Mouse (Mus musculus) midbrain, embryonic 10.5 days (tissue): ENCODE measurements around the gene Ifnl3. TPM values are rescaled to one million over a fixed set of nuclear protein-coding genes. Genes with fewer than 3 reads are reported as not detected.

Source experiments
- DNase-seq: peaks from one replicate; pipeline ENCODE4 v3.0.0-alpha.2; 2017; ENCODE audit warnings: low spot score
- H3K27ac ChIP-seq: fragments of 300-500 bp; sonication (generic); replicated peaks from 2 replicates; pipeline ENCODE4 v1.5.1; 2016; ENCODE audit warnings: mild to moderate bottlenecking
- H3K27me3 ChIP-seq: fragments of 300-500 bp; sonication (generic); 2 replicates; pipeline ENCODE4 v1.6.1; 2016; ENCODE audit warnings: low read depth, mild to moderate bottlenecking; ENCODE audit not compliant: poor library complexity, severe bottlenecking
- H3K36me3 ChIP-seq: fragments of 300-500 bp; sonication (generic); 2 replicates; pipeline ENCODE4 v1.6.1; 2016; ENCODE audit warnings: mild to moderate bottlenecking, moderate library complexity
- H3K4me1 ChIP-seq: fragments of 300-500 bp; sonication (generic); 2 replicates; pipeline ENCODE4 v1.6.1; 2016
- H3K4me3 ChIP-seq: fragments of 300-500 bp; sonication (generic); 2 replicates; pipeline ENCODE4 v1.5.1; 2016; ENCODE audit warnings: mild to moderate bottlenecking, moderate library complexity
- H3K9me3 ChIP-seq: fragments of 300-500 bp; sonication (generic); replicated peaks from 2 replicates; pipeline ENCODE4 v1.6.1; 2016; ENCODE audit warnings: mild to moderate bottlenecking
- WGBS: fragments of 180-500 bp; shearing (Covaris S2); methylation state at CpG from one replicate; pipeline ENCODE4 v1.1.7; 2016; 5-methylcytosine and 5-hydroxymethylcytosine counted together
- microRNA-seq: library from miRNA; unstranded; fragments of <30 nt; microRNA quantifications from one replicate; pipeline ENCODE4, GENCODE M21; 2017
- polyA plus RNA-seq: library from polyadenylated mRNA; unstranded; fragments of >200 nt; fragmentation: Nextera tagmentation; extraction: Ambion mirVana; gene quantifications from 2 replicates; pipeline ENCODE4 v1.2.1, GENCODE M21; 2016

Ifnl3 gene
- polyA plus RNA-seq, 1 experiment from 2014 or later: not detected

DNA sequence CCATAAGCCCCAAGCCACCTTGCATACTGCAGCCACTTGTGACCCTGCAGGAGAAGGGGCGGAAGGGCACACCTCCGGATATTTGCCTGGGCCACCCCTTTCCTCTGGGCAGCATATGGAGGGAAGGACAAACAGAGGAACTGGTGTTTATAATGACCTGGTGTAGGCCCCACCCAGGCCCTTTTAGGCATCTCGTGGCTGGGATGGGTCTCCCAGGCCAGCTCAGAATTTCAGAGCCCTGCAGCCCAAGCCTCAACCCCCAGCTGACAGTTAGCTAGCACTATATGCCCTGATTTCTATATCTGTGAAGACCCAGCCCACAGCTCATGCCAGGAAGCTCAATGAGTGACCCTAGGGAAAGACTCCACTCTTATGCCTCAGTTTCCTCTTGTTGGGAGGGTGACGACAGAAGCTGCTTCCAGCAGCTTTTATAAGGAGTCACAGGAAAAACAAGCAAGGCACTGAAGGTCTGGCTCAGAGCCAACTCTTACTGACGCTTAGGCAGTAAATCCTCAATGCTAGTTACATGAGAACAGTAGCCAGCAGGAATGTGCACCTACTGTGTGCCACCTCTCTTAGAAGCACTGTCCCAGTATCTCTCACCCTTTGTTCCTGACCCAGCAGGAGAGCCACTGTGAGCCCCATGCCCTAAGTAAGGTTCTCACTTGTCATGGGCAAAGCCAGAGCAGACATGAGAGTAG is 48.5 kb downstream of the Ifnl3 start:
- Histone ChIP-seq H3K4me3 (no peak overlapping the region), H3K36me3 (peaks cover 38% of the 10 kb centered on the region), H3K27me3 (no peaks in the 10 kb centered on the region), H3K27ac (no peak overlapping the region), H3K9me3 (no peaks in the 10 kb centered on the region), H3K4me1 (0 out of 2 replicates have a peak, but pooled peaks cover 2% of the 10 kb centered on the region)
- WGBS: 63% methylated on average over 5 of the region's 5 CpGs
- no peak for DNase-seq

DNA sequence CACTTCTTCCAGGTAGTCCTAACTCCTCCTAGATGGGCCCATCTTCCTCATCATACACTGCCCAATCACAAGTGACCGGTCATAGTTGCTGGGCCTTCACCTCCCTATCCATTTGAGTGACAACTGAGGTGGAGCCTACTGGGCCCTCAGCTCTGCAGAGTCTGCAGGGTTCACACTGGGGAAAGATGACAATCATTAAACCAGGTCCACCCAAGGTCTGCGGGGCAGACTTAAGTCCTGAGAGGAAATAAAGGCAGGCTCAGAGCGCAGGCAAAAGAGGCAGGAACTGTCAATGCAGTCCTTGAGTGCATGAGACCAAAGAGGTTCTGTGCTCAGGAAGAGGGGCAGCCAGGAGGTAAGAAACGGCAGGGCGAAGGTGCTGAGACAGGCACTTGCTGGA is 50.1 kb downstream of the Ifnl3 start:
- Histone ChIP-seq H3K36me3 (peaks cover 22% of the 10 kb centered on the region), H3K9me3 (no peaks in the 10 kb centered on the region), H3K27ac (no peak overlapping the region), H3K4me3 (no peak overlapping the region), H3K27me3 (no peaks in the 10 kb centered on the region), H3K4me1 (peaks cover 8% of the 10 kb centered on the region; the same call in 1 of the 2 replicates)
- DNase-seq: no peak
- WGBS: 93% methylated on average over 5 of the region's 5 CpGs

- Histone ChIP-seq H3K4me3 (no peak overlapping the region), H3K27ac (no peak overlapping the region), H3K9me3 (no peaks in the 10 kb centered on the region), H3K4me1 (peaks cover 10% of the 10 kb centered on the region; the same call in 1 of the 2 replicates), H3K36me3 (peaks cover 17% of the 10 kb centered on the region), H3K27me3 (no peaks in the 10 kb centered on the region)
- DNase-seq: no peak
- WGBS: 90% methylated on average over 3 of the region's 3 CpGs
Observed at GRCm38 (mm10) chr7:28573236-28573635, 50.6 kb downstream of the Ifnl3 start.

Small RNA genes lying within 50 kb of the gene (microRNA-seq; reads per million reads assigned to microRNA genes)
- gene Mir7049: 0.90 reads per million

Other genes with a start within 250 kb of the Ifnl3 start
- gene Eid2b, start 245.1 kb upstream of the Ifnl3 start, polyA plus RNA-seq: 11.9 and 15.3 TPM in 2 replicates
- 0.46 and 1.4 TPM in 2 replicates for gene Selenov, start 231.7 kb upstream of the Ifnl3 start, polyA plus RNA-seq
- 39.0 and 61.2 TPM in 2 replicates for gene Dll3, start 220.6 kb upstream of the Ifnl3 start, polyA plus RNA-seq
- 249 and 261 TPM in 2 replicates for gene Timm50, start 210.8 kb upstream of the Ifnl3 start, polyA plus RNA-seq
- gene Supt5, start 184.1 kb upstream of the Ifnl3 start, polyA plus RNA-seq: 113 and 122 TPM in 2 replicates
- 726 and 912 TPM in 2 replicates for gene Rps16, start 172.2 kb upstream of the Ifnl3 start, polyA plus RNA-seq
- 69.7 and 82.9 TPM in 2 replicates for gene Plekhg2, start 150.2 kb upstream of the Ifnl3 start, polyA plus RNA-seq
- gene Zfp36, start 142.6 kb upstream of the Ifnl3 start, polyA plus RNA-seq: 4.6 and 5.1 TPM in 2 replicates
- gene Med29, start 130.1 kb upstream of the Ifnl3 start, polyA plus RNA-seq: 58.9 and 61.0 TPM in 2 replicates
- gene Paf1, start 129.9 kb upstream of the Ifnl3 start, polyA plus RNA-seq: 89.8 and 90.8 TPM in 2 replicates
- 6.3 and 8.1 TPM in 2 replicates for gene Gmfg, start 85.4 kb upstream of the Ifnl3 start, polyA plus RNA-seq
- 3.6 and 3.7 TPM in 2 replicates for gene Lrfn1, start 70.9 kb upstream of the Ifnl3 start, polyA plus RNA-seq
- not detected in 2 replicates for gene Ifnl2, start 12.4 kb upstream of the Ifnl3 start, polyA plus RNA-seq
- gene Sycn, start 18.0 kb downstream of the Ifnl3 start, polyA plus RNA-seq: not detected in 2 replicates
- 0.14 and 0.20 TPM in 2 replicates for gene Nccrp1, start 24.4 kb downstream of the Ifnl3 start, polyA plus RNA-seq
- 29.2 and 30.5 TPM in 2 replicates for gene Samd4b, start 75.3 kb downstream of the Ifnl3 start, polyA plus RNA-seq
- gene Pak4, start 75.3 kb downstream of the Ifnl3 start, polyA plus RNA-seq: 60.9 and 66.4 TPM in 2 replicates
- not detected in 2 replicates for gene Acp7, start 108.5 kb downstream of the Ifnl3 start, polyA plus RNA-seq
- gene Fbxo27, start 170.0 kb downstream of the Ifnl3 start, polyA plus RNA-seq: 4.9 and 5.8 TPM in 2 replicates
- gene Fbxo17, start 194.0 kb downstream of the Ifnl3 start, polyA plus RNA-seq: 9.0 and 9.5 TPM in 2 replicates
- 139 and 147 TPM in 2 replicates for gene Mrps12, start 219.0 kb downstream of the Ifnl3 start, polyA plus RNA-seq
- gene Sars2, start 219.2 kb downstream of the Ifnl3 start, polyA plus RNA-seq: 39.9 and 41.8 TPM in 2 replicates
- gene Ccer2, start 233.3 kb downstream of the Ifnl3 start, polyA plus RNA-seq: 0.20 TPM in 1 of 2 replicates, not detected in the other
- 62.7 and 71.6 TPM in 2 replicates for gene Sirt2, start 243.9 kb downstream of the Ifnl3 start, polyA plus RNA-seq
- gene Nfkbib, start 244.7 kb downstream of the Ifnl3 start, polyA plus RNA-seq: 57.6 and 62.3 TPM in 2 replicates